Comparison of ENCODE assay signal across 11 mouse cellular contexts in genomic region chr12:103262017-103262865, GRCm38 (mm10). TPM values are rescaled to one million over a fixed set of nuclear protein-coding genes. Genes with fewer than 3 reads are reported as not detected.
DNase-seq lines count a peak whose midpoint lies in the region; ATAC-seq and TF ChIP-seq lines count a peak whose summit lies in the region.
"Had no signal": no experiment of that assay in that cellular context is flagged by ENCODE, and none has a peak within 500 bp of the region (broad histone marks: within the 10 kb centered on the region; RNA-seq: fewer than 3 reads in every experiment).

No protein-coding gene starts in this region.

- H3K27me3 ChIP-seq in testis, adult 2 months (ENCODE audit: control insufficient read depth, insufficient read depth, low read length): no peaks in the 10 kb centered on the region
- H3K27me3 ChIP-seq: lung, embryonic 15.5 days had no signal

- peak; percentile 81 for TF ChIP-seq CTCF in gastrocnemius, adult 2 months (IDR thresholded peaks at IDR 0.05)
- TF ChIP-seq CTCF in testis, adult 2 months (IDR thresholded peaks at IDR 0.05; ENCODE audit: control insufficient read depth, insufficient read depth, insufficient replicate concordance, low read depth, low read length): peak; percentile 89

- no peaks in the 10 kb centered on the region for H3K36me3 ChIP-seq in testis, adult 2 months (ENCODE audit: control insufficient read depth, insufficient read depth, low read length)
- H3K36me3 ChIP-seq: G1E; lung, embryonic 15.5 days had no signal

- intact Hi-C loops in gastrocnemius, adult 2 months (cut with DNase I): loop anchor here (1.0 to 5.0 kb wide), 2 partner anchors 39 to 120 kb away; no protein-coding TSS in a partner anchor

- TF ChIP-seq POLR2A in testis, adult 2 months (IDR thresholded peaks at IDR 0.05; ENCODE audit: control insufficient read depth, low read depth, low read length): no peak

- H3K4me1 ChIP-seq in testis, adult 2 months (ENCODE audit: control insufficient read depth, insufficient read depth, low read length): no peaks in the 10 kb centered on the region
- H3K4me1 ChIP-seq: lung, embryonic 15.5 days had no signal

- no peak overlapping the region for H3K4me3 ChIP-seq in gastrocnemius, adult 2 months
- no peak overlapping the region for H3K4me3 ChIP-seq in testis, adult 2 months (ENCODE audit: control insufficient read depth, low read depth, low read length)
- H3K4me3 ChIP-seq: lung, embryonic 15.5 days had no signal

- H3K27ac ChIP-seq in gastrocnemius, adult 2 months: no peak overlapping the region
- H3K27ac ChIP-seq in testis, adult 2 months (ENCODE audit: control insufficient read depth, insufficient read depth, low read depth, low read length): no peak overlapping the region
- H3K27ac ChIP-seq: lung, embryonic 15.5 days had no signal

- DNase-seq in gastrocnemius, adult 2 months: peak; percentile 70
- DNase-seq in gastrocnemius, postnatal 25 days: no peak
- DNase-seq in testis, postnatal 14 days (ENCODE audit: low spot score): no peak
- peak; percentile 54 to 55 for DNase-seq in kidney, postnatal 25 days
- peak; percentile 6 for DNase-seq in thymus, postnatal 25 days
- DNase-seq in layer of hippocampus, adult 9-10 months (ENCODE audit: low spot score): no peak

- no peak for ATAC-seq in activated CD4-positive, CD25-positive, alpha-beta regulatory T cell, adult 4 months

RNA-seq across cellular contexts. Expression of gene Prima1, which starts 20.3 kb away (rescaled TPM):
- total RNA-seq in gastrocnemius, adult 2 months (2021): 10 to 100 TPM; 20.8 to 28.6 TPM
- 10 to 100 TPM; 20.1 to 21.1 TPM for total RNA-seq in gastrocnemius, postnatal 25 days (2021)
- 0.81 and 1.4 TPM in 2 replicates for polyA plus RNA-seq in testis, adult 2 months (2012; rRNA removed)
- polyA plus RNA-seq in activated CD4-positive, CD25-positive, alpha-beta regulatory T cell, adult 4 months (2017; shearing (Covaris generic)): not detected
- total RNA-seq: G1E had no signal
- polyA plus RNA-seq: G1E had no signal

RNA-seq across cellular contexts. Expression of gene Fam181a, which starts 48.5 kb away (rescaled TPM):
- total RNA-seq in gastrocnemius, adult 2 months (2021): not detected
- total RNA-seq in gastrocnemius, postnatal 25 days (2021): not detected
- 98.9 and 105 TPM in 2 replicates for polyA plus RNA-seq in testis, adult 2 months (2012; rRNA removed)
- not detected for polyA plus RNA-seq in activated CD4-positive, CD25-positive, alpha-beta regulatory T cell, adult 4 months (2017; shearing (Covaris generic))
- polyA plus RNA-seq: G1E; lung, embryonic 15.5 days; stomach, embryonic 14.5 days had no signal

Comparison
In these comparisons a context has a peak if more than half of its experiments do, and no peak if none do; other contexts are left out.
1. DNase-seq: peak in gastrocnemius, adult 2 months (single experiment), kidney, postnatal 25 days (2 of 2) and thymus, postnatal 25 days (single experiment); none in gastrocnemius, postnatal 25 days (single experiment), testis, postnatal 14 days (single experiment) and layer of hippocampus, adult 9-10 months (single experiment).